15 mouse cellular contexts compared by ENCODE assay signal in the genomic region with DNA sequence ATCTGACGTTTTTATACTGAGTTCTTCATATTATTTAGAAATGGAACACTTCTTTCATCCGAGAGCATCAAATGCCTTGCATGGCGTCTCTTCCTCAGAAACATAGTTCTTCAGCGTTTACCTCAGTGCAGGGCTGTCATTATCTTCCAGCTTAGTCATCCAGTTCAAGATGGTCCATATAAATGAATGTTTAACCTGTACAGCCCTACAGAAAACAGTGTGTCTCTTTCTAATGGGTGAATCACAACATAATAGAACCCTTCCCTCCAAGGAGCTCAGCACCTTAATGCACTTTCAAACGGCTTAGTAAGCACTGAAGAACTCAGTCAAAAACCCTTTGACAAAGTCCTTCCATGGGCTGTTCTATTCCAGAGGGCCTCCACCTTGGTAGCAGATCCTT.
"Had no signal": no experiment of that assay in that cellular context is flagged by ENCODE, and none has a peak within 500 bp of the region (broad histone marks: within the 10 kb centered on the region; RNA-seq: fewer than 3 reads in every experiment).

No protein-coding gene starts in this region.

- H3K4me1 ChIP-seq: limb, embryonic 12.5 days; megakaryocyte, embryonic 14.5 days; midbrain, embryonic 12.5 days; neural tube, embryonic 13.5 days; stomach, embryonic 15.5 days had no signal

- DNase-seq: liver; lung, adult 2 months; retina, postnatal 1 day; right cerebral cortex, postnatal 4 days; thymus, adult 2 months; thymus, postnatal 36 days had no signal

- ATAC-seq: midbrain, embryonic 16.5 days had no signal

- H3K9ac ChIP-seq: limb, embryonic 12.5 days; liver, embryonic 15.5 days; midbrain, embryonic 12.5 days; neural tube, embryonic 13.5 days; stomach, embryonic 15.5 days had no signal

- H3K27ac ChIP-seq: layer of hippocampus, adult 2 months; limb, embryonic 12.5 days; liver, embryonic 15.5 days; macrophage; midbrain, embryonic 12.5 days; neural tube, embryonic 13.5 days; stomach, embryonic 15.5 days had no signal

- H3K4me3 ChIP-seq: layer of hippocampus, adult 2 months; limb, embryonic 12.5 days; liver, embryonic 15.5 days; megakaryocyte, embryonic 14.5 days; midbrain, embryonic 12.5 days; neural tube, embryonic 13.5 days; stomach, embryonic 15.5 days had no signal

- H3K9me3 ChIP-seq: limb, embryonic 12.5 days; liver, embryonic 15.5 days; megakaryocyte, embryonic 14.5 days; midbrain, embryonic 12.5 days; neural tube, embryonic 13.5 days; stomach, embryonic 15.5 days had no signal

- H3K36me3 ChIP-seq: limb, embryonic 12.5 days; liver, embryonic 15.5 days; midbrain, embryonic 12.5 days; neural tube, embryonic 13.5 days; stomach, embryonic 15.5 days had no signal

- H3K4me2 ChIP-seq: limb, embryonic 12.5 days; liver, embryonic 15.5 days; midbrain, embryonic 12.5 days; neural tube, embryonic 13.5 days; stomach, embryonic 15.5 days had no signal

- H3K27me3 ChIP-seq: limb, embryonic 12.5 days; liver, embryonic 15.5 days; megakaryocyte, embryonic 14.5 days; midbrain, embryonic 12.5 days; neural tube, embryonic 13.5 days; stomach, embryonic 15.5 days had no signal
